Mouse (Mus musculus) liver, embryonic 16.5 days (tissue): ENCODE measurements around the gene Cntrob. TPM values are rescaled to one million over a fixed set of nuclear protein-coding genes. Genes with fewer than 3 reads are reported as not detected.

Experiments used
- ATAC-seq: fragments of 200-750 bp; cut with Nextera tagmentation; 2 replicates; pipeline ENCODE4 v1.8.0; 2017; ENCODE audit warnings: low read depth, mild to moderate bottlenecking, moderate number of reproducible peaks, moderate library complexity
- H3K27ac ChIP-seq: fragments of 300-500 bp; sonication (generic); 2 replicates; pipeline ENCODE4 v1.5.1; 2014; ENCODE audit warnings: mild to moderate bottlenecking, low read length
- H3K27me3 ChIP-seq: fragments of 300-500 bp; sonication (generic); 2 replicates; pipeline ENCODE4 v1.6.1; 2014; ENCODE audit warnings: low read depth, low read length, mixed read lengths; ENCODE audit not compliant: control insufficient read depth, insufficient read depth
- H3K36me3 ChIP-seq: fragments of 300-500 bp; sonication (generic); 2 replicates; pipeline ENCODE4 v1.6.1; 2014; ENCODE audit warnings: mild to moderate bottlenecking; ENCODE audit not compliant: control insufficient read depth, insufficient read depth
- H3K4me1 ChIP-seq: fragments of 300-500 bp; sonication (generic); 2 replicates; pipeline ENCODE4 v1.6.1; 2014; ENCODE audit warnings: low read depth, low read length, mixed read lengths; ENCODE audit not compliant: control insufficient read depth
- H3K4me2 ChIP-seq: fragments of 300-500 bp; sonication (generic); 2 replicates; pipeline ENCODE4 v1.6.1; 2014; ENCODE audit warnings: low read depth, low read length, mixed read lengths
- H3K4me3 ChIP-seq: fragments of 300-500 bp; sonication (generic); 2 replicates; pipeline ENCODE4 v1.5.1; 2014; ENCODE audit warnings: low read depth, mild to moderate bottlenecking, low read length
- H3K9ac ChIP-seq: fragments of 300-500 bp; sonication (generic); 2 replicates; pipeline ENCODE4 v1.6.1; 2014; ENCODE audit warnings: low read depth, low read length
- H3K9me3 ChIP-seq: fragments of 300-500 bp; sonication (generic); replicated peaks from 2 replicates; pipeline ENCODE4 v1.6.1; 2016; ENCODE audit warnings: low read length; ENCODE audit not compliant: control insufficient read depth
- WGBS: fragments of 180-500 bp; shearing (Covaris S2); extraction: QIAGEN DNeasy Blood & Tissue Kit; methylation state at CpG from one replicate; pipeline ENCODE4 v1.1.7; 2014; ENCODE audit not compliant: insufficient replicate concordance; 5-methylcytosine and 5-hydroxymethylcytosine counted together
- polyA plus RNA-seq: library from polyadenylated mRNA; unstranded; fragments of >200 nt; fragmentation: Nextera tagmentation; extraction: Ambion mirVana; gene quantifications from 2 replicates; pipeline ENCODE4 v1.2.1, GENCODE M21; 2015

The Cntrob gene
- polyA plus RNA-seq, 1 experiment from 2014 or later, result 6.0 TPM

DNA sequence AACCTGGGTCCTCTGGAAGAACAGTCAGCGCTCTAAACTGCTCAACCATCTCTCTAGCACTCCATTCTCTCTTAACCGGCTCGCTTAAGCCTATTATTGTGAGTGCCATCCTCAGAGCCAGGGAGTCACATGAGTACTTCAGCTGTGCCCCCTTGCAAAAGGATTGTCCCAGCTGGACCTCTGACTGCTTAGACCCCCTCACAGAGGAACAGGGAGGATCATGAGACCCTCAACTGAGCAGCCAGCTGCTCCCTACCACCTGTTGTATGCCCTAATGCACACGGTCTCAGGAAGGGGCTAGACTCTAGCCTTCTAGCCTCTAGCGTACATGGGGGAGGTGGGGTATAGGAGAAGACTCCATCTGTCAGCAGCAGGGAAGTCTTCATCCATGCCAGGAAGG lies 68.8 kb downstream of the Cntrob start:
- H3K4me3 ChIP-seq, result no peak overlapping the region
- H3K4me2 ChIP-seq, result no peak overlapping the region
- 66% methylated on average over 5 of the region's 5 CpGs for WGBS
- H3K9ac ChIP-seq, result no peak overlapping the region
- peaks cover 3% of the 10 kb centered on the region; the same call in 1 of the 2 replicates for H3K4me1 ChIP-seq
- no peaks in the 10 kb centered on the region; the same call in 1 of the 2 replicates for H3K27me3 ChIP-seq
- H3K9me3 ChIP-seq, result no peaks in the 10 kb centered on the region
- H3K36me3 ChIP-seq, result no peaks in the 10 kb centered on the region
- no peak overlapping the region for H3K27ac ChIP-seq
- ATAC-seq, result no peak

GRCm38 (mm10) chr11:69253131-69253530 lies 70.4 kb downstream of the Cntrob start:
- H3K36me3 ChIP-seq, result no peaks in the 10 kb centered on the region
- H3K27me3 ChIP-seq, result no peaks in the 10 kb centered on the region; the same call in 1 of the 2 replicates
- H3K4me3 ChIP-seq, result no peak overlapping the region
- H3K9ac ChIP-seq, result no peak overlapping the region
- WGBS, result 47% methylated on average over 9 of the region's 9 CpGs
- H3K4me2 ChIP-seq, result no peak overlapping the region
- no peak for ATAC-seq
- peaks cover under 1% of the 10 kb centered on the region; the same call in 1 of the 2 replicates for H3K4me1 ChIP-seq
- no peaks in the 10 kb centered on the region for H3K9me3 ChIP-seq
- H3K27ac ChIP-seq, result no peak overlapping the region

GRCm38 (mm10) chr11:69251953-69252352 lies 71.6 kb downstream of the Cntrob start:
- H3K27ac ChIP-seq, result no peak overlapping the region
- H3K4me2 ChIP-seq, result no peak overlapping the region
- 68% methylated on average over 7 of the region's 7 CpGs for WGBS
- no peak overlapping the region for H3K4me3 ChIP-seq
- H3K9me3 ChIP-seq, result no peaks in the 10 kb centered on the region
- ATAC-seq, result no peak
- H3K27me3 ChIP-seq, result no peaks in the 10 kb centered on the region; the same call in 1 of the 2 replicates
- no peak overlapping the region for H3K9ac ChIP-seq
- H3K4me1 ChIP-seq, result no peaks in the 10 kb centered on the region
- no peaks in the 10 kb centered on the region for H3K36me3 ChIP-seq

- Histone ChIP-seq H3K9me3 (no peaks in the 10 kb centered on the region), H3K36me3 (no peaks in the 10 kb centered on the region), H3K4me3 (no peak overlapping the region), H3K4me1 (no peaks in the 10 kb centered on the region), H3K27ac (no peak overlapping the region), H3K4me2 (no peak overlapping the region), H3K9ac (no peak overlapping the region), H3K27me3 (no peaks in the 10 kb centered on the region; the same call in 1 of the 2 replicates)
- 46% methylated on average over 14 of the region's 14 CpGs for WGBS
- ATAC-seq, result no peak
Measured at GRCm38 (mm10) chr11:69251135-69251842, 72.3 kb downstream of the Cntrob start.

DNA sequence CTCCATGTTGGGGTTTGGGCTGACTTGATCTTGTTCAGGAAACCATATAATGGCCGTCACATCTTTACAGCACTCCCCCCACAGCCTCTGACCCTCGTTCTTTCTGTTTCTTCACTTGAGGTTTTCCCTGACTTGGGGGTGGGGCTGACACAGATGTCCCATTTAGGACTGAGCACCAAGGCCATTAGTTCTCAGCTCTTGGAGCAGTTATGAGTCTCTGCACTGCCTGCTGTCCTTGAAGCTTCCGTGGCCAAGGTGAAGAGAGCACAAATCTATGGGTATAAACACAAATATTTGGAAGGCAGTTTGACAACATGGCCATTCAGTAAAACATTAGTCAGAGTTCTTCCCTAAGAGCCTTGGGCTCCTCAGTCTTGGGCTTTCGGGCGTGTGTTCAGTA lies 73.5 kb downstream of the Cntrob start:
- WGBS, result 61% methylated on average over 5 of the region's 5 CpGs
- no peak for ATAC-seq

More for the DNA sequence above, 73.5 kb downstream of the Cntrob start:
- Histone ChIP-seq H3K27ac (no peak overlapping the region), H3K4me3 (no peak overlapping the region), H3K9ac (no peak overlapping the region), H3K27me3 (no peaks in the 10 kb centered on the region), H3K36me3 (no peaks in the 10 kb centered on the region), H3K9me3 (no peaks in the 10 kb centered on the region), H3K4me2 (no peak overlapping the region), H3K4me1 (no peaks in the 10 kb centered on the region)

Other genes with a start within 250 kb of the Cntrob start
- gene Vamp2, start 235.3 kb downstream of the Cntrob start, polyA plus RNA-seq, result 16.4 and 25.4 TPM in 2 replicates
- gene Per1, start 228.6 kb downstream of the Cntrob start, polyA plus RNA-seq, result 6.9 and 8.5 TPM in 2 replicates
- gene Hes7, start 203.4 kb downstream of the Cntrob start, polyA plus RNA-seq, result 0.06 and 0.07 TPM in 2 replicates
- 0.07 TPM in 1 of 2 replicates, not detected in the other for gene 9130213A22Rik, start 201.2 kb downstream of the Cntrob start, polyA plus RNA-seq
- gene Aloxe3, start 197.9 kb downstream of the Cntrob start, polyA plus RNA-seq, result 0.09 and 0.39 TPM in 2 replicates
- not detected in 2 replicates for gene Alox12b, start 166.8 kb downstream of the Cntrob start, polyA plus RNA-seq
- 0.08 TPM in 1 of 2 replicates, not detected in the other for gene Alox8, start 125.9 kb downstream of the Cntrob start, polyA plus RNA-seq
- gene Gucy2e, start 86.7 kb downstream of the Cntrob start, polyA plus RNA-seq, result not detected in 2 replicates
- 69.3 and 75.8 TPM in 2 replicates for gene Trappc1, start 205 bp upstream of the Cntrob start, polyA plus RNA-seq
- 0.05 and 0.12 TPM in 2 replicates for gene Kcnab3, start 2.5 kb upstream of the Cntrob start, polyA plus RNA-seq
- 0.62 and 0.74 TPM in 2 replicates for gene Rnf227, start 16.7 kb upstream of the Cntrob start, polyA plus RNA-seq
- 5.0 and 5.7 TPM in 2 replicates for gene Chd3, start 45.6 kb upstream of the Cntrob start, polyA plus RNA-seq
- 73.4 and 76.8 TPM in 2 replicates for gene Naa38, start 71.7 kb upstream of the Cntrob start, polyA plus RNA-seq
- gene Cyb5d1, start 71.9 kb upstream of the Cntrob start, polyA plus RNA-seq, result 9.5 and 9.9 TPM in 2 replicates
- gene Tmem88, start 74.5 kb upstream of the Cntrob start, polyA plus RNA-seq, result 7.1 and 7.8 TPM in 2 replicates
- 4.1 and 4.3 TPM in 2 replicates for gene Kdm6b, start 89.9 kb upstream of the Cntrob start, polyA plus RNA-seq
- 0.07 and 0.09 TPM in 2 replicates for gene Dnah2, start 225.3 kb upstream of the Cntrob start, polyA plus RNA-seq
- gene Efnb3, start 236.4 kb upstream of the Cntrob start, polyA plus RNA-seq, result 0.27 and 0.39 TPM in 2 replicates